Mouse (Mus musculus): ENCODE measurements around the gene Olfr287. TPM values are rescaled to one million over a fixed set of nuclear protein-coding genes. Genes with fewer than 3 reads are reported as not detected.

Olfr287 gene
- polyA plus RNA-seq, 1 experiment from 2014 or later: not detected

DNA sequence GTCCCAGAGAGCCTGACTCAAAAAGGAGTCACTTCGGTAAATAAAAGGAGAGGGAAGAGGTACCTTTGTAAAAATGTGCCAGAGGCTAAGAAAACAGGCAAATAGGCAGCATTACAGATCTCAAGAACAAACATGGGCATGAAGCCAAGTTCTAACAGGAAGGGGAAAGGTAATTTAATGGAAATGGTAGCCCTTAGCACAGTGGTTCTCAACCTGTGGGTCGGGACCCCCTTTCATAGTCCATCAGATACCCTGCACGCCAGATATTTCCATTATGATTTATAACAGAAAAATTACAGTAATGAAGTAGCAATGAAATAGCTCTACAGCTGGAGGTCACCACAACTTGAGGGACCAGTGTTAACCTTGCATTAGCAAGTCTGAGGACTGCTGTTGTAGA lies 43.5 kb downstream of the Olfr287 start:
- no peak for DNase-seq (ENCODE audit: low spot score)

DNA sequence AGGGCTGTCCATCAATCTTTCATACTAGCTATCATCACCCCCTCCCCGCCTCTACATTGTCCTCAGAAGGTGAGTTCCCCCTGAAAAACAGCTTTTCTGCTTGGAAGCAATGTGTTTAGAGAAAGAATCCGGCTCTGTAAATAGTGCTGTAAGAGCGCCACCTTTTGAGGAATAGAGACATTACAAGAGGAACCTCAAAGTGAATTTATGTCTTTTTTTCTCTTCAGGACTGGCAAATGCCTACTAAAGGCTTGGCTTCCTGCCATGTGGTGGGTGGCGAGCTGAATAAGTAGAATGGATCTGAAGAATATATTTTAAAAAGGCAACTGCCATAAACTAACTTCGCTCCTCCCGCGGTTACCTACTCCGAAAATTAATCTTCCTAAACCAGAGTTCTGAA lies 47.0 kb downstream of the Olfr287 start:
- peaks cover 60% of the 10 kb centered on the region for H3K27me3 ChIP-seq (replicated peaks; ENCODE audit: control insufficient read depth, insufficient read depth, low read length)
- no peak overlapping the region for H3K9ac ChIP-seq (ENCODE audit: low read length)
- H3K4me2 ChIP-seq (ENCODE audit: low read length): no peak overlapping the region
- H3K9me3 ChIP-seq (ENCODE audit: control insufficient read depth, low read length): no peaks in the 10 kb centered on the region
- DNase-seq (ENCODE audit: low spot score) (no peak), ATAC-seq (replicated peaks; ENCODE audit: low FRiP score, low TSS enrichment, low read depth) (no peak)
- 38% methylated on average over 8 of the region's 8 CpGs for WGBS
- H3K4me3 ChIP-seq (ENCODE audit: low read depth, low read length): no peak overlapping the region
- no peak overlapping the region for H3K27ac ChIP-seq (ENCODE audit: low read depth)
- no peaks in the 10 kb centered on the region for H3K4me1 ChIP-seq (replicated peaks; ENCODE audit: control insufficient read depth, insufficient read depth, low read length)
- H3K36me3 ChIP-seq (ENCODE audit: control insufficient read depth, insufficient read depth, low read length): no peaks in the 10 kb centered on the region

More for the DNA sequence above, 43.5 kb downstream of the Olfr287 start:
- Histone ChIP-seq H3K9me3 (ENCODE audit: control insufficient read depth, low read length) (no peaks in the 10 kb centered on the region), H3K27ac (ENCODE audit: low read depth) (no peak overlapping the region), H3K4me3 (ENCODE audit: low read depth, low read length) (no peak overlapping the region), H3K4me1 (replicated peaks; ENCODE audit: control insufficient read depth, insufficient read depth, low read length) (peaks cover 4% of the 10 kb centered on the region), H3K27me3 (replicated peaks; ENCODE audit: control insufficient read depth, insufficient read depth, low read length) (peaks cover 35% of the 10 kb centered on the region), H3K36me3 (ENCODE audit: control insufficient read depth, insufficient read depth, low read length) (no peaks in the 10 kb centered on the region), H3K4me2 (ENCODE audit: low read length) (no peak overlapping the region), H3K9ac (ENCODE audit: low read length) (no peak overlapping the region)
- 70% methylated on average over 3 of the region's 3 CpGs for WGBS
- no peak for ATAC-seq (replicated peaks; ENCODE audit: low FRiP score, low TSS enrichment, low read depth)

DNA sequence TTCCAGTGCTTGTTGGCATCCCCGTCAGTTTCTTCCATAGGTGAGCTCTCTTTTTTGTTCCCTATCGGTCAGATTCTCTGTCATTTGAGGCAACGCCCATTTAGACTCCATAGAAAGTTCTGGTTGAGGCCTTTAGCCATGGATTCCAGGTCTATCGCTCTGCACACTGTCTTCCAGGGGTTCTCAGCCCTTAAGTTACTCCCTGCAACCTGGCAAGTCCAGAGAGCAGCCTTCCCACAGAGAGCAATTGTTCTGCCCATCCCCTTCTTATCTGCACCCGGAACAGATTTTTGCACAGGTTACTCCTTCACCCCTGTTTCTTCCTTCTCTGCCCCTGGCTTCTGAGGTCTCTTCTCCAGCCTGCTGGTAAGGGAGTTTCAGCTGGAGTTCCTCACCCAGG lies 48.7 kb downstream of the Olfr287 start:
- Histone ChIP-seq H3K4me3 (ENCODE audit: low read depth, low read length) (no peak overlapping the region), H3K4me1 (replicated peaks; ENCODE audit: control insufficient read depth, insufficient read depth, low read length) (no peaks in the 10 kb centered on the region; the same call in 1 of the 2 replicates), H3K27me3 (replicated peaks; ENCODE audit: control insufficient read depth, insufficient read depth, low read length) (peaks cover 70% of the 10 kb centered on the region), H3K4me2 (ENCODE audit: low read length) (no peak overlapping the region), H3K9me3 (ENCODE audit: control insufficient read depth, low read length) (no peaks in the 10 kb centered on the region), H3K9ac (ENCODE audit: low read length) (no peak overlapping the region), H3K27ac (ENCODE audit: low read depth) (no peak overlapping the region), H3K36me3 (ENCODE audit: control insufficient read depth, insufficient read depth, low read length) (no peaks in the 10 kb centered on the region)
- WGBS: 70% methylated on average over 5 of the region's 5 CpGs
- ATAC-seq (replicated peaks; ENCODE audit: low FRiP score, low TSS enrichment, low read depth): no peak
- no peak for DNase-seq (ENCODE audit: low spot score)

DNA sequence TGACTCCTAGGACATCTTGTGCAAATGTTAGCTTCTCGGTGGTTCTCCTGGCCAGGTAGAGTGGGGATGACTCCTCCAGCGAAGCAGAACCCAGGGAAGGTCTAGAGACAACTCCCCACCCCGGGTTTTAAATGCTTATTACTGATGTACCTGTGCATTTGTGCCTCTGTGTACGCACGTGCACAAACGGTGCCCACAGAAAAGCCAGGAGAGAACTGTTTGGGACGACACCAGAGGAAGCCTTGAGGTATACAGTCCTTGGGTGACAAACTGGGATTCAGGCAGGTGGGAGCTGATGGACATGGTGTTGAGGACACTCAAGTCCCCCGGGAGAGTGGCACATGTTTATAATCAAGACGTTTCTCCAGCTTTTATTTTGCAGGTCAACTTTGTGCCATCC lies 49.9 kb downstream of the Olfr287 start:
- Histone ChIP-seq H3K9ac (ENCODE audit: low read length) (no peak overlapping the region), H3K27ac (ENCODE audit: low read depth) (no peak overlapping the region), H3K4me3 (ENCODE audit: low read depth, low read length) (no peak overlapping the region), H3K9me3 (ENCODE audit: control insufficient read depth, low read length) (no peaks in the 10 kb centered on the region), H3K4me1 (replicated peaks; ENCODE audit: control insufficient read depth, insufficient read depth, low read length) (no peaks in the 10 kb centered on the region; the same call in 1 of the 2 replicates), H3K27me3 (replicated peaks; ENCODE audit: control insufficient read depth, insufficient read depth, low read length) (peaks cover 76% of the 10 kb centered on the region), H3K4me2 (ENCODE audit: low read length) (no peak overlapping the region), H3K36me3 (ENCODE audit: control insufficient read depth, insufficient read depth, low read length) (no peaks in the 10 kb centered on the region)
- WGBS: 65% methylated on average over 9 of the region's 9 CpGs
- ATAC-seq (replicated peaks; ENCODE audit: low FRiP score, low TSS enrichment, low read depth): no peak
- no peak for DNase-seq (ENCODE audit: low spot score)

DNA sequence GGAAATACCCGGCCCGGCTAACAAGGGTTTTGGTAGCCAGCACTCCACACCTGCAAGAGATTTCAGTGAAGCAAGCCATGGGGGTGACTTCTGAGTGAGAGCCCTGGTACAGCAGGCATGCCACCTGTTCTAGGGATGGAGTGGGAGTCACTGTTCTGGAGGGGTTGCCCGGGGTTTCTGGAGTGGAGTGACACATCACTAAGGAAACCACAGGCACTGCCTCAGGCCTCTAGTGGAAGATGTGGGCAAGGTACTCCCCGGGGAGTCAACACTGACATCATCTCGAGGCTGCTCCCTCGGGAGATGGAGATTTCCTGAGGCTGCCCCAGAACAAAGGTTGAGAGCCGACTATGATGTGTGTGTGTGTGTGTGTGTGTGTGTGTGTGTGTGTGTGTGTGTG lies 50.5 kb downstream of the Olfr287 start:
- ATAC-seq (replicated peaks; ENCODE audit: low FRiP score, low TSS enrichment, low read depth) (no peak), DNase-seq (ENCODE audit: low spot score) (no peak)
- peaks cover 77% of the 10 kb centered on the region for H3K27me3 ChIP-seq (replicated peaks; ENCODE audit: control insufficient read depth, insufficient read depth, low read length)
- H3K4me3 ChIP-seq (ENCODE audit: low read depth, low read length): no peak overlapping the region
- H3K4me1 ChIP-seq (replicated peaks; ENCODE audit: control insufficient read depth, insufficient read depth, low read length): no peaks in the 10 kb centered on the region; the same call in 1 of the 2 replicates
- no peaks in the 10 kb centered on the region for H3K36me3 ChIP-seq (ENCODE audit: control insufficient read depth, insufficient read depth, low read length)
- no peaks in the 10 kb centered on the region for H3K9me3 ChIP-seq (ENCODE audit: control insufficient read depth, low read length)
- no peak overlapping the region for H3K4me2 ChIP-seq (ENCODE audit: low read length)
- H3K27ac ChIP-seq (ENCODE audit: low read depth): no peak overlapping the region
- 40% methylated on average over 7 of the region's 7 CpGs for WGBS
- no peak overlapping the region for H3K9ac ChIP-seq (ENCODE audit: low read length)

DNA sequence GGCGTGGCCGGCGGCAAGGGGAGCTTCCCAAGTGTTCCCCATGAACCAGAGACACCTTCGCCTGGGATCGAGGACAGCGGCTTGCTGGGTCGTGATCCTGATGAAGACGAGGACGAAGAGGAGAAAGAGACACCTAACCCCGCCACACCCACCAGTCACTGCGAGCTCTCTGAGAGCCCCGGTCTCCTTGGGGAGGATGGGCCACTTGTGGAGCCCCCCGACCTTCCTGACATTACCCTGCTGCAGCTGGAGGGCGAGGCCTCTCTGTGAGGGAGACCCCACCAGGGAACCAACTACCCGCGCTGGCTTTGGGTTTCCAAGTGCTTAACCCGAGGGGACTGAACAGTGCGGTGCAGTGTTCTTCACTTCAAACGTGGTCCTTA lies 52.2 kb downstream of the Olfr287 start:
- Histone ChIP-seq H3K27ac (ENCODE audit: low read depth) (no peak overlapping the region), H3K36me3 (ENCODE audit: control insufficient read depth, insufficient read depth, low read length) (no peaks in the 10 kb centered on the region), H3K9me3 (ENCODE audit: control insufficient read depth, low read length) (no peaks in the 10 kb centered on the region), H3K27me3 (replicated peaks; ENCODE audit: control insufficient read depth, insufficient read depth, low read length) (peaks cover 75% of the 10 kb centered on the region), H3K4me3 (ENCODE audit: low read depth, low read length) (no peak overlapping the region), H3K4me1 (replicated peaks; ENCODE audit: control insufficient read depth, insufficient read depth, low read length) (no peaks in the 10 kb centered on the region; the same call in 1 of the 2 replicates), H3K4me2 (ENCODE audit: low read length) (no peak overlapping the region), H3K9ac (ENCODE audit: low read length) (no peak overlapping the region)
- no peak for ATAC-seq (replicated peaks; ENCODE audit: low FRiP score, low TSS enrichment, low read depth)
- 6% methylated on average over 19 of the region's 19 CpGs for WGBS
- no peak for DNase-seq (ENCODE audit: low spot score)

DNA sequence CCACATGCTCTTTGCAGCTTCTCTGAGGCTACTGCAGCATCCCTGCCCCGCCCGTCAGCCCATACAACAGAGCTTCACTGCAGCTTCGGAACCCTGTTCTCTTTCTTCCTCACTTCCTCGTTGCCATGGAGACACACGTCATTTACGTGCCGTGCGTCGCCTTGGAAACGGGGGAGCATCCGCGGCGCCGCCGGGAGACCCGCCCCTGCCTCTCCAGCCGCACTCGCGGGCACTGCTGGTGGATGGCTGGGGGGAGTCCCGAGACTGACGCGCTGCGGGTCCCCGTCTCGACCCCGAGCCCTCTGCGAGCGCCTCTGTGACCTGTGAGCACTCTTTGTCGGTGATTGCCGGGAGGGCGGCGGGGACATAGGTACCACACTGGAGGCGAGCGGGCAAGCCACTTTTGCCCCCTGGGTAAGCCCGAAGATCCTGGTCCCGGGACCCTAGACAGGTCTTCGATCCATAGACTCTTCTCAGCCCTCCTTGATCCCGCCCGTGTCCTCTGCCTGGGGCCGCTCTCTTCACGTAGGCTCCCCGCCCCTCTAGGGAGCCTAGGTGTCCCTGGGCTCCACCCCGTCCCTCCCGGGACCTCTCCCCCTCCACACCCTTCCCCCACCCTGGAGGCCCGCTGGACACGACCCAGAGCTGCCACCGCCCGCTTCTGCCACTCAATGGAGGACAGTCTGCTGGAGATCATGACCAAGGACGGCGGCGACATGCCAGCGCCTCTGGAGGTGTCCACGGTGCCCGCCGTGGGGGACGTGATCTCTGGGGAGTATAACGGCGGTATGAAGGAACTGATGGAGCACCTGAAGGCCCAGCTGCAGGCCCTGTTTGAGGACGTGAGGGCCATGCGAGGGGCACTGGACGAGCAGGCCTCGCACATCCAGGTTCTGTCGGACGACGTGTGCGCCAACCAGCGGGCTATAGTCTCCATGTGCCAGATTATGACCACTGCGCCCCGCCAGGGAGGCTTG lies 52.9 kb downstream of the Olfr287 start:
- no peaks in the 10 kb centered on the region for H3K36me3 ChIP-seq (ENCODE audit: control insufficient read depth, insufficient read depth, low read length)
- H3K4me2 ChIP-seq (ENCODE audit: low read length): peak overlapping the region; percentile 49
- H3K4me1 ChIP-seq (replicated peaks; ENCODE audit: control insufficient read depth, insufficient read depth, low read length): no peaks in the 10 kb centered on the region; the same call in 1 of the 2 replicates
- DNase-seq (ENCODE audit: low spot score): peak; percentile 77
- H3K9ac ChIP-seq (ENCODE audit: low read length): no peak overlapping the region
- peak overlapping the region; percentile 31 for H3K4me3 ChIP-seq (ENCODE audit: low read depth, low read length)
- peaks cover 73% of the 10 kb centered on the region for H3K27me3 ChIP-seq (replicated peaks; ENCODE audit: control insufficient read depth, insufficient read depth, low read length)
- peak; percentile 83 for ATAC-seq (replicated peaks; ENCODE audit: low FRiP score, low TSS enrichment, low read depth)
- 1% methylated on average over 69 of the region's 69 CpGs for WGBS
- H3K9me3 ChIP-seq (ENCODE audit: control insufficient read depth, low read length): no peaks in the 10 kb centered on the region
- no peak overlapping the region for H3K27ac ChIP-seq (ENCODE audit: low read depth)

DNA sequence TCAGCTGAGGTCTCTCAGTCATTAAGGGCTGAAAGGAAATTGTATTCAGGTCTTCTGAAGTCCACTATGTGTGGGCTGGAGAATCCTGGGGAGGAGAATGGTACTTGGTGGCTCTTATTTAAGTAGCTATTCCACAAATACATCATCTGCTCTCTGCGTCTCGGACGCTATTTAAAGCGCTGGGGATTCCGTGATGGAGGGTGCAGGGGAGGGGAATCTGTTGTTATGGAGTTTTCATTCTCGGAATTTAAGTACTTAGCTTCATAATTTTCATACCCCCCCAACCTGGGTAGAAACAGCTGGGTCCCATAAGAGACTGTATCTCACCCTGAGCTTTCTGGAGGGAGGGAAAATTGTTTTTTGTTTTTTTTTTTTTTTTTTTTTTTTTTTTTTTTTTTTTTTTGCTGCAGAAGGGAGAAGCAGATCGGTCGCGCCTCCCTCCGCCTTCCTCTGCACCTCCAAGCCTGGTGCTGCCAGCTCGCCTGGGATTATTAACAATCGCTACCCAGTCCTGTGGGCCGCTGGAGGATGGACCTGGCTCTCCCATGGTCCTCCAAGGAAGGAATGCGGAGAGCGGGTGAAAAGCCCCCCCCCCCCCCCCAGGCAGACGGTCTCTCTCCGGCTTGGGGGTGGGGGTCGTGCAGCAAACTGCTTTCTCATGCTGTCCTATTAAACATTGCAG lies 53.8 kb downstream of the Olfr287 start, which contains the start of gene Ccdc184:
Gene Ccdc184, plus strand, starts transcription at position 196 of the 682 bp plus-strand sequence.
- H3K27me3 ChIP-seq (replicated peaks; ENCODE audit: control insufficient read depth, insufficient read depth, low read length): peaks cover 66% of the 10 kb centered on the region
- H3K4me1 ChIP-seq (replicated peaks; ENCODE audit: control insufficient read depth, insufficient read depth, low read length): no peaks in the 10 kb centered on the region; the same call in 1 of the 2 replicates

More for the DNA sequence above, 53.8 kb downstream of the Olfr287 start, which contains the start of gene Ccdc184:
- DNase-seq (ENCODE audit: low spot score) (no peak), ATAC-seq (replicated peaks; ENCODE audit: low FRiP score, low TSS enrichment, low read depth) (no peak; the same call in 1 of the 2 replicates)
- WGBS: 2% methylated on average over 16 of the region's 18 CpGs
- Histone ChIP-seq H3K9ac (ENCODE audit: low read length) (no peak within 1 kb of the TSS), H3K4me2 (ENCODE audit: low read length) (peak within 1 kb of the TSS; percentile 49), H3K9me3 (ENCODE audit: control insufficient read depth, low read length) (no peaks in the 10 kb centered on the region), H3K27ac (ENCODE audit: low read depth) (no peak within 1 kb of the TSS), H3K36me3 (ENCODE audit: control insufficient read depth, insufficient read depth, low read length) (no peaks in the 10 kb centered on the region), H3K4me3 (ENCODE audit: low read depth, low read length) (peak within 1 kb of the TSS; percentile 31)

Data from intestine, embryonic 14.5 days (tissue).